Mouse (Mus musculus): Measurements from ENCODE around the gene Rrm1.
"Not testable (repeated sequence)": the region's sequence is repeated elsewhere in the genome, so short reads cannot be mapped to it uniquely, and the experiment has no call there.

The Rrm1 gene

DNA sequence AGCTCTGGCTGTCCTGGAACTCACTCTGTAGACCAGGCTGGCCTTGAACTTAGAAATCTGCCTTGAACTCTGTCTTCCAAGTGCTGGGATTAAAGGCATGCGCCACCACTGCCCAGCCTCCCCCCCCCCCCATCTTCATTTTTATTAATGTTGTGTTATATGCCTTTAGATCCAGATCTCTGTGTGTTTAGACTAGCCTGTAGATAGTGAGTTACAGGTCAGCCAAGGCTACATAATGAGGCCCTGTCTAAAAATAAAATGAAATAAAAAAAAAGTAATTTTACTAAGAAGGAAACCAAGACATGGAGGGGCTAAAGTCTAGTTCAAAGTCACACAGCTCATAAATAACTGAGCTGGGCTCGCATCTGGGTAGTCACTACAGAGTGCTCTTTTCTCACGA lies 37.4 kb downstream of the Rrm1 start:
- DNase-seq: no peak

GRCm38 (mm10) chr7:102479368-102480078 lies 38.0 kb downstream of the Rrm1 start:
- DNase-seq: peak; percentile 34 to 41

DNA sequence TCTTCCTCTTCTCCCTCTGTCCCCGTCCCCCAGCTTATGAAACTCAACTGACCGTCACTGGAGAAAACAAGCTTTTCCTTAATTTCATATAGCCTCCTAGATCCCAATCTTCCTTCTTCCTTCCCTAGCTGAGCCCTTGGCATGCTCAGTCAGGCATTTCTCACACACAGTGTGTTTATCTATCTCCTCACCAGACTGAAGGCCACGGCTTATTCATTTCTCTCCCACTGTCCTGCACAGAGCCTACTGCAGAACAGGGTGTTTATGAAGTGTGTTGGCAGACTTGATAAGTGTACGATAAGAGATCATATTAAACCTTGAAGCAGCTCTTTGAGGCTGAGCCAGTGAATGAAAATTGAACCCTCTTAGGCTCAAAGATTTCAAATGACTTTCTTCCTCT lies 39.3 kb downstream of the Rrm1 start:
- DNase-seq: no peak

DNA sequence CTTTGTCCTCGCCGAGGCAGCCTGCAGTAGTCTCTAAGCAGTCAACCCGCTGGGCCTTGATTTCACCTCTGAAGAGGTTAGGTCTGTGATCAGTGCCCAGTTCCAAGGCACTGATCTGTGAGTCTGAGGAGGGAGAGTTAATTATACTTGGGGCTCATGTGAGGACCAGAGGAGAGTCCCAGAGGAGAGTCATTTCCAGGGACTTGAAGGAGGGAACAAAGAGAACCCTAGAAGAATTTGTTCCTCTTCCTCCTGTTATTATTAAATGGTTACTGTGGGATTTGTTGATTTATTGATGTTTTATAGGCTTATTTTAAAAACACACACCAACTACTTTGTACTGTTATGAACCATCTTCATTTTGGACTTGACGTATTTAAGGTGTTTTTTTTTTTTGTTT lies 40.1 kb downstream of the Rrm1 start, which contains the start of gene Olfr543:
Gene Olfr543 (minus strand): TSS at position 101 of the 400 bp plus-strand sequence.
- no peak for DNase-seq

DNA sequence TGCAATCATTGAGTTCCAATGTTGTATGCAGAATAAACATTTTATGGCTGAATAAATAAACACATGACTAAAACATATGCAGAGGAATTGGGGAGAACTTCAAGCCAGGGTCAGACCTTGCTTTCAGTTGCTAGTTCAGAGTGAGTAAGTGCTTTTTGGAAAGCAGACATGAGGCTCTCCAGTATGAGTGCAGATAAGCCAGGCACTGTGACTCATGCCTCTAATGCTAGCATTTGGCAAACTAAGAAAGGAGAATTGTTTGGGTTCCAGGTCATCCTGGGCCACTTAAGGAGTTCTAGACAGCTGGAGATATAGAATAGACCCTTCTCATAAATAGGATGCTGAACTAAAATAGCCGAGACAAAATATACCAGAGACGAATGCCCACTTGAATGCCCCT lies 42.2 kb downstream of the Rrm1 start:
- no peak for DNase-seq

- not testable (repeated sequence) for DNase-seq
Observed at GRCm38 (mm10) chr7:102484766-102485165, 43.3 kb downstream of the Rrm1 start.

GRCm38 (mm10) chr7:102486105-102486504 lies 44.6 kb downstream of the Rrm1 start:
- no peak for DNase-seq

GRCm38 (mm10) chr7:102488161-102488560 lies 46.7 kb downstream of the Rrm1 start, which contains the start of gene Olfr544:
Olfr544 (minus strand) TSS chr7:102488313.
- peak in 1 of 2 experiments; percentile 16 for DNase-seq

GRCm38 (mm10) chr7:102494416-102494815 lies 52.9 kb downstream of the Rrm1 start:
- DNase-seq: not testable (repeated sequence)

- no peak for DNase-seq
Observed at GRCm38 (mm10) chr7:102499473-102499872, 58.0 kb downstream of the Rrm1 start, which contains the start of gene Olfr545. Olfr545 (minus strand) TSS chr7:102499573.

DNA sequence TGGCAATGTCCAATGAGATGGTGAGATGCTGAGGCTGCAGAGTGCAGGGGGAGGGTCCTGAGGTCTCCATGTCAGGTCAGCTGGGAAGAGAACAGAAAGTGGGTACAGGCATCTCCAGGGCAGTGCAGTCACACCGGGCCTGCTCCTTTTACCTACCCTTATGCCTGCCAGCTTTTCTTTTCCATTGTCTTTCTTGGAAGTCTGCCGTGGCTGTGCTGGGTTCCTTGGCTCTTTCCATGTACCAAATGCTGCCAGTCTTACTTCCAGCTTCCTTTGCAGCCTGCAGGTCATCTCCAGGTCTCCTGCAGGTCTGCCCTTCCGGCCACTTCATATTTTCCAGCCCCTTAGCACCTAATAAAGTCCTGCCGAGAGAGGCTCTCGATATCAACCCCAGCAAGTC lies 60.5 kb downstream of the Rrm1 start:
- peak; percentile 49 to 51 for DNase-seq

- peak; percentile 87 to 88 for DNase-seq
Observed at GRCm38 (mm10) chr7:102506848-102507247, 65.4 kb downstream of the Rrm1 start.

GRCm38 (mm10) chr7:102508066-102508465 lies 66.6 kb downstream of the Rrm1 start:
- DNase-seq: no peak

DNA sequence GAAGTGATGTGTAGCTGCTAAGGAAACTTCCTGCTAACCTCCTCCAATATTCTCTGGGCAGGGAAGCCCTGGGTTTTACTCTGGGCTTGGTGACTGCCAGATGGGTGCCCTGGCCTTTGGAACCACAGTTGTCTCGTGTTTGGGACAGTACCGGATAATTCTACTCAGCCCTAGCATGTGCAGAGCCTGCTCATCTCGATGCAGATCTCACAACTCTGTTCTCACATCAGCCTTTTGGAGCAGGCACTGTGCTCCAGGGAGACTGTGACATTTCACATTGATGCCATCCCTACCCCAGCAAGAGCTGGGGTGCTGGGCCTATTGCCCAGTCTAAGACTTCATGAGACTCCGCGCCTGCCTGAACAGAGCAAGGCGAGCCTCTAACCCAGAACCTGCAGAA lies 67.2 kb downstream of the Rrm1 start:
- no peak for DNase-seq

DNA sequence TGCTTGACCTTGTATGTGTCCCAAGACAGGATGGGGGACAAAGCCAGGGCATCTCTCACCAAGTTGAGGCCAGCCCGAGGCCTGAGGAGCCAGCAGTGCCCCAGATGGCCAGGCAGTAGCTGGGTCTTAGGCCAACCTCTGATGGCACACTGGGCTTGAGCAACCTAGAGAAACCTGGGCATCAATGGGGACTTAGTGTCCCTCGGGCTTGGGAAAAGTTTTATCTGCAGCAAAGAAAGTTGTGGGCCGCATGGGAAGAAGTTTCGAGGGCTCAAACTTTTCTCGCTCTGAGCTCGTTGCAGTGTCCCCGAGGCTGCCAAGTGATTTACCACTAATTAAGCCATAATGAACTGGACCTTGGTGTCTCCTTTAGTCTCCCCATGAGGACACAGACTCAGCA lies 68.2 kb downstream of the Rrm1 start:
- no peak for DNase-seq

GRCm38 (mm10) chr7:102511927-102512326 lies 70.4 kb downstream of the Rrm1 start:
- DNase-seq: no peak

GRCm38 (mm10) chr7:102512814-102513435 lies 71.4 kb downstream of the Rrm1 start:
- peak; percentile 96 to 97 for DNase-seq

- DNase-seq: no peak
Observed at GRCm38 (mm10) chr7:102514144-102514543, 72.6 kb downstream of the Rrm1 start.

- peak; percentile 80 to 85 for DNase-seq
Observed at GRCm38 (mm10) chr7:102516261-102517050, 75.0 kb downstream of the Rrm1 start.

- DNase-seq: peak in 1 of 2 experiments; percentile 69
Observed at GRCm38 (mm10) chr7:102517051-102517335, 75.5 kb downstream of the Rrm1 start.
